Mouse (Mus musculus) liver (tissue): ENCODE measurements around the gene Dmrta2.

Source experiments
- DNase-seq: peaks from one replicate; pipeline ENCODE4 v3.0.0-alpha.2; 2020; ENCODE audit warnings: mixed read lengths

Dmrta2 gene

DNA sequence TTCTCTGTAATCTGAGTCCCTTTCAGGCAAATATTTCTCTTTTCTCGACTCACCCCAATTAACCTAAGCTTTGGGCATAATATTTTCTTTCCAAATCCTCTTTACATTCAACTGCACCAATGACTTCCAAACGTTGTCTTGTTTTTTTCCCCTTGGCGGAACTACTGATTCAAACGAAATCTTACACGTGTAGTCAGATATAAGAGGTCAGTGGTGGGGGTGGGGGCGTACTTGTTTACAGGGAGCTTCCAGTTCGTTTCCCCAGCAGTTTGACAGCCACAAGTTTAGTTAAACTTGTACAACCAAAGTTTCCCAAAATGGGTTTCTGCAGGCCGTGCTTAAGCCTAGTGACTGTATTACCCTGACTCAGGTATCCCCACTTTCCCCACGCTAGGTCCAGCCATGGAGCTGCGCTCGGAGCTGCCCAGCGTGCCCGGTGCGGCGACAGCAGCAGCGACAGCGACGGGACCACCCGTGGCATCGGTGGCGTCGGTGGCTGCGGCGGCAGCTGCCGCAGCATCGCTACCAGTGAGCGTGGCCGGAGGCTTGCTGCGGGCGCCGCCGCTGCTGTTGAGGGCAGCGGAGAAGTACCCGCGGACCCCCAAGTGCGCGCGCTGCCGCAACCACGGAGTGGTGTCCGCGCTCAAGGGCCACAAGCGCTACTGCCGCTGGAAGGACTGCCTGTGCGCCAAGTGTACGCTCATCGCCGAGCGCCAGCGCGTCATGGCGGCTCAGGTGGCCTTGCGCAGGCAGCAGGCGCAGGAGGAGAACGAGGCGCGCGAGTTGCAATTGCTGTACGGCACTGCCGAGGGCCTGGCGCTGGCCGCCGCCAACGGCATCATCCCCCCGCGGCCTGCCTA lies 1.8 kb downstream of the Dmrta2 start:
- no peak for DNase-seq

- DNase-seq = no peak
Observed at GRCm38 (mm10) chr4:109980321-109981082, 2.6 kb downstream of the Dmrta2 start.

DNA sequence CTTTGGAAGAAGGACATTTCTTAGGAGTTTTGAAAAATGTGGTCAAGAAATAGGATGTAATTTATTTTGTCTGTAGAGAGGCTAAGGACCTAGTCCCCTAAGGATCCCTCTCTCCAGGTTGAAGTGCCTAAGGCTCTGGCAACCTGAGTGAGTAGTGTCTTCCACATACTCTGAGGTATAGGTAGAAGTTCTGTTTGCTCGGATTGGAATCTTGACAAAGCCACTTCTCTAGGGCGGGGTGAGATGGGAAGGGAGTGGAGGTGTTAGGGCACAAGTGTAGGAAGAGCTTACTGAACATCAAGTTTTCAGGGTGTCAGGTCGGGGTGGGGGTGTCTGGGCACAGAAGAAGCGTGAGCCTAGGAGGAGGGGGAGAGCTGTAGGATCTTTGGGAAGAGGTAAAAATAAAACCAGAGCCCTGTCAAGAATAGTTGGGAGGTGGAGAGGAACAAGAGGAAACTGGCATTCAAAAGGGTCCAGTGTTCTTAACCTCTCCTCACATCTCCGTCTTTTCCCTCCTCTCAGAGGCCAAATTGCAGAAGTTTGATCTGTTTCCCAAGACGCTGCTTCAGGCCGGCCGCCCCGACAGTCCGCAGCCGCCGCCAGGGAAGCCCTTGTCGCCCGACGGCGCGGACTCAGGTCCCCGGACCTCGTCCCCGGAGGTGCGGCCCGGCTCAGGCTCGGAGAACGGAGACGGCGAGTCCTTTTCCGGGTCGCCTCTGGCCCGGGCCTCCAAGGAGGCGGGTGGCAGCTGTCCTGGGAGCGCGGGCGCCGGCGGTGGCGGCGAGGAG lies 3.4 kb downstream of the Dmrta2 start:
- no peak for DNase-seq

GRCm38 (mm10) chr4:109981871-109982680 lies 4.2 kb downstream of the Dmrta2 start:
- no peak for DNase-seq

DNA sequence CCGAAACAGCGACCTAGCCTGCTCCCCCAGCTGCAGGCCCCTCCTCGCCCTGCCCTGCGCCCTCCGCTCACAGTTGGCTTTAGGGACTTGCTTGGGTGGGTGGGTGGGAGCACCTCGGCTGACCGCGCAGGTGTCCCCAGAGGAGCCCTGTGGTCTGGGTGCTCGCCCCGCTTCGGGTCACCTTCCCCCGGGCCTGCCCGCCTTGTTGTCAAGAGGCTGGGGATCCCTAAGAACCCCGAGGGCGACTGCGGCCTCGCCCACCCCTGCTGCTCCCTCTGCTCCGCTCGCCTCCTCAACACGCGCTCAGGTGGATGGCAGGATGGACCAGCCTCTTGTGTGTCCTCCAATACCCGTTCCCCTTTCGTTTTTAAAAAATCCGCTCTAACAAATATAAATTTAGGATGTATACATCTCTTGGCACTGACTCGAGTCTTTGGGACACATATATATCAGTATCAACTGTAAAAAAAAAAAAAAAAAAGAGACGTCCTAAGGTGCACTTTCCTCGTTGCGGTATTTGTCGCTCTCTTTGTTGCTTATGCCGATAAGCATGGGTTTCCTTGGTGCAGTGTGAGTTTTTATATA lies 4.9 kb downstream of the Dmrta2 start:
- DNase-seq = no peak

DNA sequence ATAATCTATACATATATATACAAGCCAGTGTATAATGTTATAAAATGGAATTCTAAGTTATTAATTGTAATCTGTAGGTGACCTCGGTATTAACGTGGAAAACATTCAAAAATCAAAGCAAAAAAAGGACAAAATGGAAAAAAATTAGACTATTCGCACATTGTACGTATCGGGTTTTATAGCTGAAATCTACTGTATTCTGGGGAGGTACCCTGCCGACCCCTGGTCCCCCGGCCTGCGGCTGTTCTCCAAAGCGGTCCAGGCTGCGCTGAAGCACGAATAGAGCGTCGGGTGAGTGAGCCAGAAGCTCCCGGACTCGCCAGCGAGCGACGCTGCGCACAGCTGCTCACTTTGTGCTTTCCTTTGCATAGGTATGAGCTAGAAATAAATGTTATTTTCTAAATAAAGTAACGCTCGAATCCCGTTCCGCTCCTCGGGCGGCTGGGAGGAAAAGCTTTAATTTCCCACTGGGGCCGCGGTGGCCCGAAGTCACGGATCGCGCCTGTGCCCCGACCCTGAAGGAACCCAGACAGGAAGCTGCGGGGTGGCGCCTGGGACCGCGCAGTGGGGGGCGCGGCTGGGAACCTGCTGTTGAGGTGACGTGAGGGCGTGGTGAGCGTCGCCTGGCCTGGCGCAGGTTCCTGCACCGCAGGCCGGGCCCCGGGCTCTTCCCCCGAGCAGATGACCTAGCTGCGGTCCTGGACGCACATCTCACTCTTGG lies 5.6 kb downstream of the Dmrta2 start:
- no peak for DNase-seq

GRCm38 (mm10) chr4:109984011-109984411 lies 6.2 kb downstream of the Dmrta2 start:
- no peak for DNase-seq

- no peak for DNase-seq
Observed at GRCm38 (mm10) chr4:109984496-109985423, 6.9 kb downstream of the Dmrta2 start.

GRCm38 (mm10) chr4:109985424-109986172 lies 7.7 kb downstream of the Dmrta2 start:
- DNase-seq = no peak

GRCm38 (mm10) chr4:109986301-109986700 lies 8.4 kb downstream of the Dmrta2 start:
- DNase-seq = no peak

GRCm38 (mm10) chr4:109986748-109987355 lies 9.0 kb downstream of the Dmrta2 start:
- DNase-seq = no peak

- no peak for DNase-seq
Observed at GRCm38 (mm10) chr4:109987560-109988362, 9.9 kb downstream of the Dmrta2 start.

DNA sequence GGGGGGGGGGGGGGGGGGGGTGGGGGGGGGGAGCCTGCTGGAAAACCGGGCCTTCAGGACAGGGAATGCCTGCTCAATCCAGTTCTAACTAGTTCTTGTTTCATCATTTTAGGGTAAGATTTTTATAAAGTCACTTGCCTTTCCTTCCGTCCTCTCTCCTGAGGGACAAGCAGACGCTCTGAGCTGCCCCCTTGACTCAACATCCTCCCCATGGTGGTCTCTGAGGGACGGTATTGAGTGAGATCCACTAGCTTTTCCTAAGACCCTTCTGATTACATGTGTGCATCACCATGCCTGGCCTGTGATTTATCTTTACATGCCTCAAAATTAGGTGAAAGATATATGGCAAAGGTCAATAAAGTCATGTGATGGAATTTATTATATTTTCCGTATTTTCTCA lies 10.6 kb downstream of the Dmrta2 start:
- DNase-seq = no peak

DNA sequence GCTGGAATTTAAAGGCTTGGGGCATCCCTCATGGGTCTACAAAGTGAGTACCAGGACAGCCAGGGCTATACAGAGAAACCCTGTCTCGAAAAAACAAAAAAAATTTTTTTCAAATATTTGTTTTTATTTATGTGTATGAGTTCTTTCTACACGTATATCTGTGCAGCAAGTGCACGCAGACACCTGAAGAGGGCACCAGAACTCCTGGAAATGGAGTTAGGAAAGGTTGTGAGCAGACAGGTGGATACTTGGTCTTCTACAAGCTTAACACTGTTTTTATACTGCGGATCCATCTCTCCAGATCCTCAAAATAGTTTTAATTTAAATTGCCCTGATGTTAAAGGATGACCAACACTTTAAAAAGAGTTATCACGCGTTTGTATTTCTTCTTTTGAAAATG lies 11.4 kb downstream of the Dmrta2 start:
- no peak for DNase-seq

GRCm38 (mm10) chr4:110006044-110006443 lies 28.2 kb downstream of the Dmrta2 start:
- no peak for DNase-seq

- DNase-seq = no peak
Observed at GRCm38 (mm10) chr4:110019145-110019544, 41.3 kb downstream of the Dmrta2 start.

GRCm38 (mm10) chr4:110020255-110020654 lies 42.4 kb downstream of the Dmrta2 start:
- DNase-seq = peak; percentile 66
